Mouse (Mus musculus) neural tube, embryonic 14.5 days (tissue): ENCODE measurements around the gene Myl10. TPM values are rescaled to one million over a fixed set of nuclear protein-coding genes. Genes with fewer than 3 reads are reported as not detected.

Experiments
- ATAC-seq: fragments of 200-750 bp; cut with Nextera tagmentation; 2 replicates; pipeline ENCODE4 v1.8.0; 2017; ENCODE audit warnings: low read depth, mild to moderate bottlenecking, moderate TSS enrichment, moderate library complexity
- H3K27ac ChIP-seq: fragments of 300-500 bp; sonication (generic); 2 replicates; pipeline ENCODE4 v1.5.1; 2014; ENCODE audit warnings: low read depth, mild to moderate bottlenecking, control low read depth, low read length, moderate library complexity, mixed read lengths
- H3K27me3 ChIP-seq: fragments of 300-500 bp; sonication (generic); 2 replicates; pipeline ENCODE4 v1.6.1; 2014; ENCODE audit warnings: low read length; ENCODE audit not compliant: control insufficient read depth, insufficient read depth
- H3K36me3 ChIP-seq: fragments of 300-500 bp; sonication (generic); 2 replicates; pipeline ENCODE4 v1.6.1; 2014; ENCODE audit warnings: low read length, mixed read lengths; ENCODE audit not compliant: control insufficient read depth, insufficient read depth
- H3K4me1 ChIP-seq: fragments of 300-500 bp; sonication (generic); 2 replicates; pipeline ENCODE4 v1.6.1; 2014; ENCODE audit warnings: low read length; ENCODE audit not compliant: control insufficient read depth, insufficient read depth
- H3K4me2 ChIP-seq: fragments of 300-500 bp; sonication (generic); 2 replicates; pipeline ENCODE4 v1.6.1; 2014; ENCODE audit warnings: mild to moderate bottlenecking, low read depth, low read length, control low read depth
- H3K4me3 ChIP-seq: fragments of 300-500 bp; sonication (generic); 2 replicates; pipeline ENCODE4 v1.5.1; 2014; ENCODE audit warnings: low read depth, low read length, control low read depth, mixed read lengths
- H3K9ac ChIP-seq: fragments of 300-500 bp; sonication (generic); replicated peaks from 2 replicates; pipeline ENCODE4 v1.6.1; 2014; ENCODE audit warnings: low read depth, mild to moderate bottlenecking, control low read depth, low read length, mixed read lengths
- H3K9me3 ChIP-seq: fragments of 300-500 bp; sonication (generic); 2 replicates; pipeline ENCODE4 v1.6.1; 2016; ENCODE audit warnings: low read length; ENCODE audit not compliant: control insufficient read depth
- WGBS: fragments of 180-500 bp; shearing (Covaris S2); extraction: QIAGEN DNeasy Blood & Tissue Kit; methylation state at CpG from one replicate; pipeline ENCODE4 v1.1.7; 2014; 5-methylcytosine and 5-hydroxymethylcytosine counted together
- polyA plus RNA-seq: library from polyadenylated mRNA; unstranded; fragments of >200 nt; fragmentation: Nextera tagmentation; extraction: Ambion mirVana; gene quantifications from 2 replicates; pipeline ENCODE4 v1.2.1, GENCODE M21; 2014

Gene Myl10
- polyA plus RNA-seq, 1 experiment from 2014 or later: not detected

DNA sequence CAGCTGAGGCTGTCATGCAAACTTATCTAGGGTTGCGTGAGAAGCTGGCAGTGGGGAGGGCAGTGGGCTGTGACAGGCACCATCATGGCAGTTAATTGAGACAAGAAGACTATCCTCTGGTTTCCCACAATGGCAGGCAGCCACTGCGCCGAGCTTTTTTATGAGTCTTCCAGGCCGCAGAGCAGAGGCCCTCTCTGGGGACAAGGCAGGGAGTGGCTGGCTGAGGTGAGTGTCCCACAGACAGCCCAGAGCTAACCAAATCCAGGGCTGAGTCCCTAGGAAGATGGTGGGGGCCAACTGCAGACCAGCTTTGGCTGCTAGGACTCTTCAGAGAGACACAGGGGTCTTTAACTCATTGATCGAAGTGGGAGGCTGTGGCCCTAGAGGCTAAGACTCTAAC is 3.6 kb downstream of the Myl10 start:
- Histone ChIP-seq H3K27ac (no peak overlapping the region), H3K9ac (no peak overlapping the region), H3K27me3 (no peaks in the 10 kb centered on the region), H3K4me3 (no peak overlapping the region), H3K36me3 (no peaks in the 10 kb centered on the region), H3K4me1 (no peaks in the 10 kb centered on the region), H3K4me2 (no peak overlapping the region), H3K9me3 (no peaks in the 10 kb centered on the region)
- ATAC-seq: no peak
- 53% methylated on average over 5 of the region's 5 CpGs for WGBS

DNA sequence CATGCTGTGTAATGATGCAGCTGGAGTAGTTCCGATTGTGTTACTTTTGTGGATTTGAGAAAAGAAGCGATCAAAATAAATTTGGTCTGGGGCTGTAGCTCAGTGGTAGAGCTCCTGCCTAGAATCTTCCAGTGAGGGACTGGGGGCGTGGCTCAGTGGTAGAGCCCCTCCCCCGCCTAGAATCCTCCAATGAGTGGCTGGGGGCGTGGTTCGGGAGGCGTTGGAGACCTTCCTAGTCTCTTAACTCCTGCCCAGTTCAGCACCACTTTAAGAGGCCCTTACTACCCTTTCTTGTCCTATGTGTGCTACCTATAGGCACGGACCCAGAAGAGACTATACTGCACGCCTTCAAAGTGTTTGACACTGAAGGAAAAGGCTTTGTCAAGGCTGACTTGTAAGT is 4.7 kb downstream of the Myl10 start:
- H3K9ac ChIP-seq: no peak overlapping the region
- H3K27ac ChIP-seq: no peak overlapping the region
- H3K4me3 ChIP-seq: no peak overlapping the region
- H3K4me1 ChIP-seq: no peaks in the 10 kb centered on the region
- H3K36me3 ChIP-seq: no peaks in the 10 kb centered on the region
- ATAC-seq: no peak
- no peaks in the 10 kb centered on the region for H3K27me3 ChIP-seq
- no peak overlapping the region for H3K4me2 ChIP-seq
- no peaks in the 10 kb centered on the region for H3K9me3 ChIP-seq
- WGBS: 80% methylated on average over 9 of the region's 9 CpGs

DNA sequence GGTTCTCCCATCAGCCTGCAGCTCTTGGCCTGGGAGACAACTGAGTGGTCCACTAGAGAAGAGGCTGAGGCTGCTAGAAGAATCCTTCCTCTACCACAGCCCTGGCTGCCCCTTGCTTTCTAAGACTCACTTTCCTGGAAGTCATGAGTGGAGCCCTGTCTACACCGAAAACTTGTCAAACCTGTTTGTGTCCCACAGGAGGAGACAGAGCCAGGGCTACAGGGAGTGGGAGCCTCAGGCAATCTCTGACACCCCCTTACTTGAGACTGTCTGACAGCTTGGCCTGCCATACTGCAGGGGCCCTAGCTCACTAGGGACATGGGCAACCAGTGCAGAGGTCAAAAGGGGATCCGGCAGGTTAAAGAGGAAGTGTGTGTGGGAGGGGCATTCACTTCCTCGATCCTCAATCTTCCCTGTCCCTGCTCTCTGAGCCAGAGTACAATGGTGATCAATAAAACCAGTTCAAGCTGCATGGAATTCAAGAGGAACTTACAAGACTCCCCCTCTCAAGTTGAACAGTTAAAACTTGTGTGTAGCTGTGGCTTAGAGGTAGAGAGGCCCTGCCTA is 9.3 kb downstream of the Myl10 start:
- H3K9ac ChIP-seq: no peak overlapping the region
- H3K36me3 ChIP-seq: no peaks in the 10 kb centered on the region
- H3K4me2 ChIP-seq: no peak overlapping the region
- no peak overlapping the region for H3K4me3 ChIP-seq
- no peak overlapping the region for H3K27ac ChIP-seq
- H3K9me3 ChIP-seq: no peaks in the 10 kb centered on the region
- no peak for ATAC-seq
- H3K27me3 ChIP-seq: no peaks in the 10 kb centered on the region
- no peaks in the 10 kb centered on the region for H3K4me1 ChIP-seq
- WGBS: 85% methylated on average over 3 of the region's 3 CpGs

DNA sequence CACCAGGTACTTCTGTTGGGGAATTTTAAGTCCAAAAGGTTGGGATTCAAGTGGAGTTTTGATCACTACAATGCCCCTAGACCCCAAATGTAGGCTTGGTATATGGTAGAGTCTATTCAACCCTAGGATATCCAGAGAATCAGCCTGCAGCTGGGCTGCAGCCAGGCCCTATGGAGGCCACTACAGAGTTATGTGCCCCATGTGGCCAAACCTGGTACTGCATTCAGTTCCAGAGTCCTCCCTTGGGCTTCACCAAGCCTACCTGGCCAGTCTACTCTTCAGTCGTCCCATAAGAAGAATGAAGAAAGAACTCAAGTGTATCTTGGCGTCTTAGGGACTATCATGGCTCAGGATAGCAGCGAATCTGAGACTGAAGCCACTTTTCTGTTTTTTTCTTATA is 10.8 kb downstream of the Myl10 start:
- H3K4me1 ChIP-seq: no peaks in the 10 kb centered on the region
- H3K9me3 ChIP-seq: no peaks in the 10 kb centered on the region
- H3K27me3 ChIP-seq: no peaks in the 10 kb centered on the region
- no peak for ATAC-seq
- H3K27ac ChIP-seq: no peak overlapping the region
- no peak overlapping the region for H3K9ac ChIP-seq
- no peaks in the 10 kb centered on the region for H3K36me3 ChIP-seq
- no peak overlapping the region for H3K4me2 ChIP-seq
- H3K4me3 ChIP-seq: no peak overlapping the region
- WGBS: 52% methylated on average over 3 of the region's 3 CpGs

DNA sequence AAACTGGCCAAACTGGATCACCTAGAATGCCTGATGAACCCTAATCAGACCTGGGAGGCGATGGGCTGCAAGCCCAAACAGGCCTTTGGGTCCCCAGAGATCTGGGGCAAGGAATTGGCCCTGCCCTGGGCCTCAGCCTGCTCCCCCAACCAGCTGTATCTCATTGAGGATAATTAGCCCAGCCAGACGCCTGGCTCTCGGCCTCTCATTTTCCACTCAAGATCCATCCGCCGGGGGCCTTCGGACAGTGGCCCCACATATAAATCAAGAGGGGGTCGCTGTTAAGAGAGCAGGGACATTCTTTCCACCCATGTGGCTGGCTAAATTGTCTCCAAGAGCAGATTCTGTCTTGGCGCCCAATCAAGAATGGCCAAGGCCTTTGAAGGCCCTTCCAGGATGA is 11.2 kb downstream of the Myl10 start:
- Histone ChIP-seq H3K9me3 (no peaks in the 10 kb centered on the region), H3K36me3 (no peaks in the 10 kb centered on the region), H3K9ac (no peak overlapping the region), H3K4me3 (no peak overlapping the region), H3K4me1 (no peaks in the 10 kb centered on the region), H3K27me3 (no peaks in the 10 kb centered on the region), H3K4me2 (no peak overlapping the region), H3K27ac (no peak overlapping the region)
- no peak for ATAC-seq
- WGBS: 77% methylated on average over 8 of the region's 8 CpGs

DNA sequence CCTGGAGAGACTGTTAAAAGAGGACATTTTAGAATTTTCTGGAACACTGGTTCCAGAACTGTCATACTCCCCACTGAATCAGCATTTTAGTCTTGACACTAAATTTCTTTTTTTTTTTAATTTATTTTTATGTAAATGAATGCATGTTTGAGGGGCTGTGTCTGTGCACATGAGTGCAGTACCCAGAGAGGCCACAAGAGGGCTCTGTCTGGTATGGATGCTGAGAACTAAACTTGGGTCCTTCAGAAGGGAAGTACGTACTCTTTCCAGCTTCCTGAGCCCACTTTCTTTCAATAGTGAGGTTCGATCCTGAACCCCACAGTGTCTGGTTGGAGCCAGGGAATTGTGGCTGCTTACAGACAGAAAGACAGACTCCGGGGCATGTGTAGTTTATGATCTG is 12.6 kb downstream of the Myl10 start:
- WGBS: 95% methylated on average over 3 of the region's 3 CpGs

DNA sequence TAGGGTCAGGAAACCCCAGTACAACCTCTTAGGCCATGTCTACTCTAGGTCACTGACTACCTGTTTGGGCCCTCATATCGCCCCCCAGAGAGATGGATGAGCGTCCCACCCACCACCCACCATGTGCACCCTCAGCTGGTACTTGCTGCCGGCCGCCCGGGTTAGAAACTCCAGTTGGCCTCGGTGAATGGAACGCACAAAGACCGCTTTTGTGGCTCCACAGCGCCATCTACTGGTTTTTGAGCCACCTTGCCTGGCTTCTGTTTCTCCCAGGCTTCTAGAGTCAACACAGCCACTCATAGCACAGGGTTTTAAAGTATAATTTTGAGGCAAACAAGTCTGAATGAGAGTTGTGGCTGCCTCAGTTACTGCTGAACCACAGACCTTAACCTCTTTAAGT is 13.9 kb downstream of the Myl10 start:
- no peaks in the 10 kb centered on the region for H3K9me3 ChIP-seq
- WGBS: 3% methylated on average over 9 of the region's 9 CpGs
- 0 out of 2 replicates have a peak, but pooled peaks have one; percentile 46 for ATAC-seq

More for the DNA sequence above, 12.6 kb downstream of the Myl10 start:
- Histone ChIP-seq H3K27ac (no peak overlapping the region), H3K27me3 (no peaks in the 10 kb centered on the region), H3K4me1 (no peaks in the 10 kb centered on the region), H3K9me3 (no peaks in the 10 kb centered on the region), H3K36me3 (no peaks in the 10 kb centered on the region), H3K4me2 (no peak overlapping the region), H3K4me3 (no peak overlapping the region), H3K9ac (no peak overlapping the region)
- ATAC-seq: no peak

DNA sequence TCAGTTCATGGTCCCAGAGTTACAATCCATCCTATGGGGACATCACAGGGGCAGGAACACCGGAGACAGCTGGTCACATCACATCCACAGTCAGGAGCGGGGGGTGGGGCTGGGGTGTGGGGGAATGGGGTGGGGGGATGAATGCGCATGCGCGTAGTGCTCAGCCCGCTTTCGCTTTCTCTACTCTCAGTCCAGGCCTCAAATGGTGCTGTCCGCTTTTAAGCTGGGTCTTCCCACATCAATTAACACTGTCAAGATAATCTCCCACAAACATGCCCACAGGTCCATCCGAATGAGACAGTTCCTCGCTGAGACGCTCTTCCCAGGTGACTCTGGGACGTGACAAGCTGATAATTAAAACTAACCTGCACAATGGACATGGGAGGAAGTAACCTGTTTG is 15.2 kb downstream of the Myl10 start:
- no peak overlapping the region for H3K4me2 ChIP-seq
- no peak for ATAC-seq
- H3K4me1 ChIP-seq: no peaks in the 10 kb centered on the region
- H3K36me3 ChIP-seq: no peaks in the 10 kb centered on the region
- no peaks in the 10 kb centered on the region for H3K27me3 ChIP-seq
- no peak overlapping the region for H3K9ac ChIP-seq
- no peak overlapping the region for H3K27ac ChIP-seq
- no peak overlapping the region for H3K4me3 ChIP-seq
- WGBS: 75% methylated on average over 12 of the region's 12 CpGs
- no peaks in the 10 kb centered on the region for H3K9me3 ChIP-seq

More for the DNA sequence above, 13.9 kb downstream of the Myl10 start:
- Histone ChIP-seq H3K4me3 (no peak overlapping the region), H3K4me2 (no peak overlapping the region), H3K36me3 (no peaks in the 10 kb centered on the region), H3K27me3 (no peaks in the 10 kb centered on the region), H3K4me1 (no peaks in the 10 kb centered on the region), H3K27ac (no peak overlapping the region), H3K9ac (no peak overlapping the region)

DNA sequence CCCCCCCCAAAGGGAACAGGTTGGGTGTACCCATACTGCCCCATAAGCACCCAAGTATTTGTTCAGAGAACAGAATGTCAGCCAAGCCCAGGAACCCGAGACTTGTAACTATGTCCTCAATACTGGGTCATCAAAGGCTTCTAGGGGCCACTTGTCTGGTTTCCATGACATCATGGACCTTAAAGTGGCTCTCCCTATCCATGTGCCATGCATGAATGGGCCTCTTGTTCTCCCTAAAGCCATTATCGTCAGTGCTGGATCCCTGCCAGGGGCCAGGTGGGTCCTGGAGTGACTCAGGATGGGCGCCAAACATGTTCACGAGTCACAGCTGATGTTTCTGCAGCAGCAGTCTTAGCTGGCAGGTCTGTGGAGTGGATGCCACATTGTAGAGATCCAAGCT is 17.8 kb downstream of the Myl10 start:
- peaks cover 5% of the 10 kb centered on the region; the same call in 1 of the 2 replicates for H3K4me1 ChIP-seq
- no peak for ATAC-seq
- no peak overlapping the region for H3K27ac ChIP-seq
- 41% methylated on average over 4 of the region's 4 CpGs for WGBS
- H3K4me3 ChIP-seq: no peak overlapping the region
- H3K27me3 ChIP-seq: no peaks in the 10 kb centered on the region
- no peak overlapping the region for H3K4me2 ChIP-seq
- H3K9me3 ChIP-seq: no peaks in the 10 kb centered on the region
- H3K9ac ChIP-seq: no peak overlapping the region
- H3K36me3 ChIP-seq: no peaks in the 10 kb centered on the region
